Mouse (Mus musculus) layer of hippocampus, adult 9-10 months (tissue): Measurements from ENCODE around the gene Paqr6.
"Not testable (repeated sequence)": the region's sequence is repeated elsewhere in the genome, so short reads cannot be mapped to it uniquely, and the experiment has no call there.

Experiments used
- DNase-seq: peaks from one replicate; pipeline ENCODE4 v3.0.0; 2022; ENCODE audit warnings: low spot score

Paqr6 gene

GRCm38 (mm10) chr3:88366830-88367428 lies 2.5 kb downstream of the Paqr6 start:
- not testable (repeated sequence) for DNase-seq

- DNase-seq, result not testable (repeated sequence)
Observed at GRCm38 (mm10) chr3:88367517-88367916, 3.1 kb downstream of the Paqr6 start.

- DNase-seq, result not testable (repeated sequence)
Observed at GRCm38 (mm10) chr3:88368511-88368910, 4.1 kb downstream of the Paqr6 start.

- not testable (repeated sequence) for DNase-seq
Observed at GRCm38 (mm10) chr3:88372643-88373042, 8.3 kb downstream of the Paqr6 start, which contains the start of gene Bglap3. Bglap3 (minus strand) TSS chr3:88372743.

- DNase-seq, result not testable (repeated sequence)
Observed at GRCm38 (mm10) chr3:88375750-88376626, 11.6 kb downstream of the Paqr6 start.

GRCm38 (mm10) chr3:88376644-88377043 lies 12.3 kb downstream of the Paqr6 start:
- not testable (repeated sequence) for DNase-seq

GRCm38 (mm10) chr3:88378599-88378998 lies 14.2 kb downstream of the Paqr6 start, which contains the start of gene Bglap2:
Bglap2 (minus strand) TSS chr3:88378699.
- not testable (repeated sequence) for DNase-seq

- not testable (repeated sequence) for DNase-seq
Observed at GRCm38 (mm10) chr3:88381389-88382315, 17.3 kb downstream of the Paqr6 start.

GRCm38 (mm10) chr3:88382383-88382782 lies 18.0 kb downstream of the Paqr6 start:
- not testable (repeated sequence) for DNase-seq

- DNase-seq, result no peak
Observed at GRCm38 (mm10) chr3:88384364-88384763, 20.0 kb downstream of the Paqr6 start, which contains the start of gene Bglap. Bglap (minus strand) TSS chr3:88384464.

- no peak for DNase-seq
Observed at GRCm38 (mm10) chr3:88393776-88394375, 29.5 kb downstream of the Paqr6 start.

GRCm38 (mm10) chr3:88395288-88395687 lies 30.9 kb downstream of the Paqr6 start:
- no peak for DNase-seq

- DNase-seq, result no peak
Observed at GRCm38 (mm10) chr3:88395742-88396141, 31.4 kb downstream of the Paqr6 start.

GRCm38 (mm10) chr3:88398666-88399065 lies 34.3 kb downstream of the Paqr6 start:
- DNase-seq, result no peak

GRCm38 (mm10) chr3:88403522-88404230 lies 39.3 kb downstream of the Paqr6 start:
- DNase-seq, result no peak

- DNase-seq, result peak; percentile 51
Observed at GRCm38 (mm10) chr3:88407090-88407489, 42.7 kb downstream of the Paqr6 start.

- no peak for DNase-seq
Observed at GRCm38 (mm10) chr3:88407529-88407928, 43.1 kb downstream of the Paqr6 start.

GRCm38 (mm10) chr3:88408953-88409352 lies 44.6 kb downstream of the Paqr6 start:
- no peak for DNase-seq

- DNase-seq, result peak; percentile 80
Observed at GRCm38 (mm10) chr3:88409741-88410644, 45.6 kb downstream of the Paqr6 start, which contains the start of gene Pmf1. Pmf1 (minus strand) TSS chr3:88410331.

- no peak for DNase-seq
Observed at GRCm38 (mm10) chr3:88410645-88411031, 46.3 kb downstream of the Paqr6 start.
